Mouse (Mus musculus): Measurements from ENCODE around the gene Arhgap25. TPM values are rescaled to one million over a fixed set of nuclear protein-coding genes. Genes with fewer than 3 reads are reported as not detected.

The Arhgap25 gene
- polyA plus RNA-seq, 1 experiment from 2014 or later: 3.4 TPM

GRCm38 (mm10) chr6:87451771-87452170 lies 81.3 kb downstream of the Arhgap25 start:
- Histone ChIP-seq H3K36me3 (replicated peaks) (no peaks in the 10 kb centered on the region), H3K27me3 (replicated peaks; ENCODE audit: low read depth, poor library complexity, severe bottlenecking) (no peaks in the 10 kb centered on the region), H3K4me1 (no peaks in the 10 kb centered on the region), H3K27ac (replicated peaks) (no peak overlapping the region), H3K9me3 (no peaks in the 10 kb centered on the region), H3K4me3 (no peak overlapping the region)
- 78% methylated on average over 3 of the region's 3 CpGs for WGBS
- DNase-seq (ENCODE audit: low spot score): no peak

GRCm38 (mm10) chr6:87451016-87451415 lies 82.0 kb downstream of the Arhgap25 start:
- peak; percentile 39 for DNase-seq (ENCODE audit: low spot score)
- H3K27me3 ChIP-seq (replicated peaks; ENCODE audit: low read depth, poor library complexity, severe bottlenecking): no peaks in the 10 kb centered on the region
- no peak overlapping the region for H3K4me3 ChIP-seq
- no peak overlapping the region for H3K27ac ChIP-seq (replicated peaks)
- 66% methylated on average over 3 of the region's 3 CpGs for WGBS
- no peaks in the 10 kb centered on the region for H3K9me3 ChIP-seq
- H3K4me1 ChIP-seq: no peaks in the 10 kb centered on the region
- H3K36me3 ChIP-seq (replicated peaks): no peaks in the 10 kb centered on the region

- no peak overlapping the region for H3K27ac ChIP-seq (replicated peaks)
- no peaks in the 10 kb centered on the region for H3K9me3 ChIP-seq
- no peaks in the 10 kb centered on the region for H3K4me1 ChIP-seq
- no peak for DNase-seq (ENCODE audit: low spot score)
- WGBS: 90% methylated on average over 3 of the region's 3 CpGs
- H3K36me3 ChIP-seq (replicated peaks): no peaks in the 10 kb centered on the region
- no peaks in the 10 kb centered on the region for H3K27me3 ChIP-seq (replicated peaks; ENCODE audit: low read depth, poor library complexity, severe bottlenecking)
- H3K4me3 ChIP-seq: no peak overlapping the region
These were observed 83.5 kb downstream of the Arhgap25 start for GRCm38 (mm10) chr6:87449534-87449933.

GRCm38 (mm10) chr6:87447217-87447616 lies 85.8 kb downstream of the Arhgap25 start:
- no peak overlapping the region for H3K4me3 ChIP-seq
- H3K36me3 ChIP-seq (replicated peaks): no peaks in the 10 kb centered on the region
- no peaks in the 10 kb centered on the region for H3K9me3 ChIP-seq
- H3K27me3 ChIP-seq (replicated peaks; ENCODE audit: low read depth, poor library complexity, severe bottlenecking): no peaks in the 10 kb centered on the region
- DNase-seq (ENCODE audit: low spot score): no peak
- WGBS: 93% methylated on average over 4 of the region's 4 CpGs
- no peak overlapping the region for H3K27ac ChIP-seq (replicated peaks)
- no peaks in the 10 kb centered on the region for H3K4me1 ChIP-seq

- no peak overlapping the region for H3K27ac ChIP-seq (replicated peaks)
- H3K9me3 ChIP-seq: no peaks in the 10 kb centered on the region
- DNase-seq (ENCODE audit: low spot score): no peak
- no peaks in the 10 kb centered on the region for H3K36me3 ChIP-seq (replicated peaks)
- no peaks in the 10 kb centered on the region for H3K27me3 ChIP-seq (replicated peaks; ENCODE audit: low read depth, poor library complexity, severe bottlenecking)
- no peaks in the 10 kb centered on the region for H3K4me1 ChIP-seq
- H3K4me3 ChIP-seq: no peak overlapping the region
- WGBS: 88% methylated on average over 7 of the region's 7 CpGs
These were observed 87.8 kb downstream of the Arhgap25 start for GRCm38 (mm10) chr6:87445222-87445621.

GRCm38 (mm10) chr6:87443253-87443652 lies 89.8 kb downstream of the Arhgap25 start:
- Histone ChIP-seq H3K4me3 (no peak overlapping the region), H3K36me3 (replicated peaks) (no peaks in the 10 kb centered on the region), H3K27me3 (replicated peaks; ENCODE audit: low read depth, poor library complexity, severe bottlenecking) (no peaks in the 10 kb centered on the region), H3K9me3 (no peaks in the 10 kb centered on the region), H3K27ac (replicated peaks) (no peak overlapping the region), H3K4me1 (no peaks in the 10 kb centered on the region)
- WGBS: 94% methylated on average over 11 of the region's 11 CpGs
- no peak for DNase-seq (ENCODE audit: low spot score)

- WGBS: 91% methylated on average over 8 of the region's 8 CpGs
- Histone ChIP-seq H3K9me3 (no peaks in the 10 kb centered on the region), H3K4me3 (no peak overlapping the region), H3K36me3 (replicated peaks) (no peaks in the 10 kb centered on the region), H3K27me3 (replicated peaks; ENCODE audit: low read depth, poor library complexity, severe bottlenecking) (no peaks in the 10 kb centered on the region), H3K4me1 (no peaks in the 10 kb centered on the region), H3K27ac (replicated peaks) (no peak overlapping the region)
- no peak for DNase-seq (ENCODE audit: low spot score)
These were observed 96.3 kb downstream of the Arhgap25 start for GRCm38 (mm10) chr6:87436745-87437144.

- H3K4me3 ChIP-seq: no peak overlapping the region
- H3K9me3 ChIP-seq: no peaks in the 10 kb centered on the region
- no peak overlapping the region for H3K27ac ChIP-seq (replicated peaks)
- no peaks in the 10 kb centered on the region for H3K36me3 ChIP-seq (replicated peaks)
- 88% methylated on average over 3 of the region's 3 CpGs for WGBS
- no peak for DNase-seq (ENCODE audit: low spot score)
- H3K4me1 ChIP-seq: no peaks in the 10 kb centered on the region
- no peaks in the 10 kb centered on the region for H3K27me3 ChIP-seq (replicated peaks; ENCODE audit: low read depth, poor library complexity, severe bottlenecking)
These were observed 97.3 kb downstream of the Arhgap25 start for GRCm38 (mm10) chr6:87435791-87436190.

- no peaks in the 10 kb centered on the region for H3K27me3 ChIP-seq (replicated peaks; ENCODE audit: low read depth, poor library complexity, severe bottlenecking)
- H3K36me3 ChIP-seq (replicated peaks): no peaks in the 10 kb centered on the region
- DNase-seq (ENCODE audit: low spot score): no peak
- H3K9me3 ChIP-seq: no peaks in the 10 kb centered on the region
- no peaks in the 10 kb centered on the region for H3K4me1 ChIP-seq
- H3K27ac ChIP-seq (replicated peaks): no peak within 1 kb of the TSS
- WGBS: 71% methylated on average over 7 of the region's 7 CpGs
- H3K4me3 ChIP-seq: no peak within 1 kb of the TSS
These were observed 104.5 kb downstream of the Arhgap25 start, which contains the start of gene Bmp10 for GRCm38 (mm10) chr6:87428487-87429044. Bmp10 (plus strand) TSS chr6:87428994.

- WGBS: 53% methylated on average over 8 of the region's 8 CpGs
- no peaks in the 10 kb centered on the region for H3K4me1 ChIP-seq
- H3K27ac ChIP-seq (replicated peaks): no peak overlapping the region
- no peak for DNase-seq (ENCODE audit: low spot score)
- H3K27me3 ChIP-seq (replicated peaks; ENCODE audit: low read depth, poor library complexity, severe bottlenecking): no peaks in the 10 kb centered on the region
- no peak overlapping the region for H3K4me3 ChIP-seq
- H3K36me3 ChIP-seq (replicated peaks): no peaks in the 10 kb centered on the region
- no peaks in the 10 kb centered on the region for H3K9me3 ChIP-seq
These were observed 105.4 kb downstream of the Arhgap25 start for GRCm38 (mm10) chr6:87427616-87428015.

- Histone ChIP-seq H3K27me3 (replicated peaks; ENCODE audit: low read depth, poor library complexity, severe bottlenecking) (no peaks in the 10 kb centered on the region), H3K4me1 (no peaks in the 10 kb centered on the region), H3K9me3 (no peaks in the 10 kb centered on the region), H3K4me3 (no peak overlapping the region), H3K36me3 (replicated peaks) (no peaks in the 10 kb centered on the region), H3K27ac (replicated peaks) (no peak overlapping the region)
- DNase-seq (ENCODE audit: low spot score): no peak
- 76% methylated on average over 5 of the region's 5 CpGs for WGBS
These were observed 106.1 kb downstream of the Arhgap25 start for GRCm38 (mm10) chr6:87426954-87427353.

- no peak overlapping the region for H3K4me3 ChIP-seq
- H3K9me3 ChIP-seq: no peaks in the 10 kb centered on the region
- H3K27me3 ChIP-seq (replicated peaks; ENCODE audit: low read depth, poor library complexity, severe bottlenecking): no peaks in the 10 kb centered on the region
- no peaks in the 10 kb centered on the region for H3K36me3 ChIP-seq (replicated peaks)
- DNase-seq (ENCODE audit: low spot score): no peak
- 82% methylated on average over 19 of the region's 19 CpGs for WGBS
- H3K27ac ChIP-seq (replicated peaks): no peak overlapping the region
- H3K4me1 ChIP-seq: no peaks in the 10 kb centered on the region
These were observed 108.8 kb downstream of the Arhgap25 start for GRCm38 (mm10) chr6:87424037-87424816.

- 87% methylated on average over 7 of the region's 7 CpGs for WGBS
- H3K4me1 ChIP-seq: no peaks in the 10 kb centered on the region
These were observed 110.8 kb downstream of the Arhgap25 start for GRCm38 (mm10) chr6:87422304-87422703.

More at GRCm38 (mm10) chr6:87422304-87422703, 110.8 kb downstream of the Arhgap25 start:
- no peaks in the 10 kb centered on the region for H3K9me3 ChIP-seq
- no peak overlapping the region for H3K27ac ChIP-seq (replicated peaks)
- no peaks in the 10 kb centered on the region for H3K27me3 ChIP-seq (replicated peaks; ENCODE audit: low read depth, poor library complexity, severe bottlenecking)
- no peak overlapping the region for H3K4me3 ChIP-seq
- H3K36me3 ChIP-seq (replicated peaks): no peaks in the 10 kb centered on the region
- DNase-seq (ENCODE audit: low spot score): no peak
